Mouse (Mus musculus) adrenal gland (tissue): ENCODE results near the gene Rrp36.

Experiments used
- intact Hi-C: fragments of 180-260 bp; cut with DNase I; formaldehyde crosslinking; loops from one replicate; pipeline ENCODE4 v1.15.1; 2025
- long read RNA-seq, 2 experiments: library from polyadenylated mRNA; unstranded; transcript quantifications; one replicate each; pipeline ENCODE4 v2.0.0; 2020; ENCODE audit warnings: borderline replicate concordance in 1 of 2; ENCODE audit not compliant: insufficient replicate concordance in 1 of 2

The Rrp36 gene
- long read RNA-seq, experiment 1, transcript Rrp36-201 (7 exons, 1,195 nt) = major isoform, 13 of 17 reads
- long read RNA-seq, experiment 1, partial matches to known transcripts = 0 of 17 reads
- long read RNA-seq, experiment 1, other reads (novel, unspliced or antisense) = 2 of 17 reads
- long read RNA-seq, experiment 2, transcript Rrp36-201 (7 exons, 1,195 nt) = major isoform, 18 of 26 reads
- long read RNA-seq, experiment 2, partial matches to known transcripts = 1 of 26 reads
- long read RNA-seq, experiment 2, other reads (novel, unspliced or antisense) = 2 of 26 reads

GRCm38 (mm10) chr17:46673850-46674529 is at the start of gene Rrp36:
Gene Rrp36, minus strand, starts transcription at chr17:46674352.
- intact Hi-C loops = no loop called here

GRCm38 (mm10) chr17:46721077-46721476 is 46.9 kb upstream of the Rrp36 start:
- intact Hi-C loops = no loop called here

GRCm38 (mm10) chr17:46714756-46715481 is 40.8 kb upstream of the Rrp36 start:
- intact Hi-C loops = loop anchor here (5.0 to 10.0 kb wide), 2 partner anchors 38 to 190 kb away; partner anchors contain the start of gene Mea1

GRCm38 (mm10) chr17:46713849-46714248 is 39.7 kb upstream of the Rrp36 start:
- intact Hi-C loops = loop anchor here (5.0 to 10.0 kb wide), 2 partner anchors 37 to 189 kb away; partner anchors contain the start of gene Mea1

GRCm38 (mm10) chr17:46712442-46712841 is 38.3 kb upstream of the Rrp36 start:
- intact Hi-C loops = loop anchor here (5.0 to 10.0 kb wide), 2 partner anchors 35 to 188 kb away; partner anchors contain the start of gene Mea1

- intact Hi-C loops = loop anchor here (5.0 to 10.0 kb wide), 2 partner anchors 34 to 187 kb away; partner anchors contain the start of gene Mea1
Measured at GRCm38 (mm10) chr17:46711612-46712271, 37.6 kb upstream of the Rrp36 start.

GRCm38 (mm10) chr17:46710959-46711597 is 36.9 kb upstream of the Rrp36 start, which contains the start of gene Pex6:
Gene Pex6, plus strand, starts transcription at chr17:46711463.
- intact Hi-C loops = loop anchor here (5.0 to 10.0 kb wide), 2 partner anchors 34 to 186 kb away; partner anchors contain the start of gene Mea1

- intact Hi-C loops = loop anchor here (10.0 kb wide), 1 partner anchor 52 kb away; the partner anchor contains the start of gene Cul7
Measured at GRCm38 (mm10) chr17:46706375-46707089, 32.4 kb upstream of the Rrp36 start.

- intact Hi-C loops = loop anchor here (10.0 kb wide), 1 partner anchor 50 kb away; the partner anchor contains the start of gene Cul7
Measured at GRCm38 (mm10) chr17:46704887-46705835, 31.0 kb upstream of the Rrp36 start, which contains the start of gene Ppp2r5d. Gene Ppp2r5d, minus strand, starts transcription at chr17:46705111.

GRCm38 (mm10) chr17:46703971-46704886 is 30.1 kb upstream of the Rrp36 start:
- intact Hi-C loops = loop anchor here (10.0 kb wide), 1 partner anchor 49 kb away; the partner anchor contains the start of gene Cul7

- intact Hi-C loops = loop anchor here (10.0 kb wide), 1 partner anchor 48 kb away; the partner anchor contains the start of gene Cul7
Measured at GRCm38 (mm10) chr17:46702506-46702905, 28.4 kb upstream of the Rrp36 start.

GRCm38 (mm10) chr17:46702100-46702499 is 27.9 kb upstream of the Rrp36 start:
- intact Hi-C loops = loop anchor here (10.0 kb wide), 1 partner anchor 47 kb away; the partner anchor contains the start of gene Cul7

- intact Hi-C loops = loop anchor here (10.0 kb wide), 1 partner anchor 47 kb away; the partner anchor contains the start of gene Cul7
Measured at GRCm38 (mm10) chr17:46701489-46701888, 27.3 kb upstream of the Rrp36 start.

- intact Hi-C loops = loop anchor here (10.0 kb wide), 1 partner anchor 45 kb away; the partner anchor contains the start of gene Cul7
Measured at GRCm38 (mm10) chr17:46699912-46700311, 25.8 kb upstream of the Rrp36 start.

GRCm38 (mm10) chr17:46699245-46699644 is 25.1 kb upstream of the Rrp36 start:
- intact Hi-C loops = no loop called here

GRCm38 (mm10) chr17:46698515-46698914 is 24.4 kb upstream of the Rrp36 start:
- intact Hi-C loops = no loop called here
